In the genomic region with DNA sequence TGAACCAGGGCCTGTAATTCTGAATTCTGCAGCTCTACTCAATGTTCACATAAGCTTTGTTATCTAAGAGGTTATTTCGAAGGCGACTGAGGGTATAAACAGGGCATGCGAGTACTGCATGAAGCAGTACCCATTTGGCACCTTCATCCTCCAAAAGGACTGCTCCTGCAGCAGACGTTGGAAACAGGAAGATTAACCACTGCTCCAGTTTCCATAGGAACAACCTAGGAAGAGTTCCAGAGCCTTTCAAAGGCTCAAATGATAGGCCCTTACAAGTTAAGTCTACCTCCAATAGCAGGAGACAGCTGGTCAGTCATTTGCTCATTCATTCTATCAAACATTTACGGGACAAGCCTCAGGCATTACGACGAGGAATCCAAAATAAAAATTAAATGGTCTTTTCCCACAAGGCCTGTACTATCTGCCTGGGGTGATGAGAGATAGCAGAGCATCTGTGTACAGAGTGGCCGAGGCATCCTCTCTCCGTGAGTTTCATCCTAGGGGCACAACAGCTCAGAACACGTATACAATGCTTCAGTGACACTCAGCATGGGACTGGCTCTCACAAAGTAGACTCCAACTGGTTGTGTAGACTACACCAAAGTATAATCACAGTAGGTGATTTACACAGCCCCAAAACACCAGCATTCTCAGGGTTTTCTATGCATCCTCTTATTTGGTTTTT, we compare ENCODE assay signal across 34 mouse cellular contexts. TPM values are rescaled to one million over a fixed set of nuclear protein-coding genes. Genes with fewer than 3 reads are reported as not detected.
DNase-seq lines count a peak whose midpoint lies in the region; ATAC-seq and TF ChIP-seq lines count a peak whose summit lies in the region.
"Had no signal": no experiment of that assay in that cellular context is flagged by ENCODE, and none has a peak within 500 bp of the region (broad histone marks: within the 10 kb centered on the region; RNA-seq: fewer than 3 reads in every experiment).

No protein-coding gene starts in this region.

- no peaks in the 10 kb centered on the region for H3K9me3 ChIP-seq in hindbrain, embryonic 14.5 days (ENCODE audit: control insufficient read depth, low read length)
- no peaks in the 10 kb centered on the region for H3K9me3 ChIP-seq in hindbrain, embryonic 10.5 days
- no peaks in the 10 kb centered on the region for H3K9me3 ChIP-seq in midbrain, postnatal 0 days (ENCODE audit: low read length)
- no peaks in the 10 kb centered on the region for H3K9me3 ChIP-seq in midbrain, embryonic 14.5 days (ENCODE audit: control insufficient read depth, low read length)
- no peaks in the 10 kb centered on the region for H3K9me3 ChIP-seq in hindbrain, embryonic 16.5 days (ENCODE audit: control insufficient read depth, low read length)
- H3K9me3 ChIP-seq: embryonic facial prominence, embryonic 10.5 days; embryonic facial prominence, embryonic 15.5 days; forebrain, embryonic 12.5 days; liver, embryonic 12.5 days; midbrain, embryonic 13.5 days had no signal

- TF ChIP-seq CTCF in midbrain, postnatal 0 days (IDR thresholded peaks at IDR 0.05), result no peak

- no peak overlapping the region for H3K4me2 ChIP-seq in hindbrain, embryonic 14.5 days (replicated peaks)
- H3K4me2 ChIP-seq in midbrain, postnatal 0 days (ENCODE audit: low read depth, low read length, poor library complexity, severe bottlenecking), result no peak overlapping the region
- no peak overlapping the region for H3K4me2 ChIP-seq in midbrain, embryonic 14.5 days (ENCODE audit: low read length)
- H3K4me2 ChIP-seq in hindbrain, embryonic 16.5 days (ENCODE audit: low read length), result no peak overlapping the region
- H3K4me2 ChIP-seq: embryonic facial prominence, embryonic 15.5 days; forebrain, embryonic 12.5 days; heart, embryonic 11.5 days; liver, embryonic 12.5 days; midbrain, embryonic 13.5 days had no signal

- H3K27ac ChIP-seq in hindbrain, embryonic 14.5 days, result peak overlapping the region; percentile 48; the same call in 1 of the 2 replicates
- no peak overlapping the region for H3K27ac ChIP-seq in hindbrain, embryonic 10.5 days
- H3K27ac ChIP-seq in midbrain, postnatal 0 days (ENCODE audit: low read depth, low read length), result no peak overlapping the region
- no peak overlapping the region for H3K27ac ChIP-seq in midbrain, embryonic 14.5 days (replicated peaks; ENCODE audit: low read depth, low read length)
- no peak overlapping the region for H3K27ac ChIP-seq in hindbrain, embryonic 16.5 days (ENCODE audit: low read depth, low read length)
- H3K27ac ChIP-seq: embryonic facial prominence, embryonic 10.5 days; embryonic facial prominence, embryonic 15.5 days; forebrain, embryonic 12.5 days; kidney, postnatal 0 days; liver, embryonic 12.5 days; midbrain, embryonic 13.5 days had no signal

- H3K4me1 ChIP-seq in hindbrain, embryonic 14.5 days (replicated peaks; ENCODE audit: control insufficient read depth, insufficient read depth, low read length), result no peaks in the 10 kb centered on the region
- no peaks in the 10 kb centered on the region for H3K4me1 ChIP-seq in hindbrain, embryonic 10.5 days (replicated peaks)
- no peaks in the 10 kb centered on the region for H3K4me1 ChIP-seq in midbrain, postnatal 0 days (ENCODE audit: insufficient read depth, low read length)
- no peaks in the 10 kb centered on the region for H3K4me1 ChIP-seq in midbrain, embryonic 14.5 days (ENCODE audit: control insufficient read depth, insufficient read depth, low read length)
- H3K4me1 ChIP-seq in hindbrain, embryonic 16.5 days (ENCODE audit: control insufficient read depth, insufficient read depth, low read depth, low read length), result no peaks in the 10 kb centered on the region
- H3K4me1 ChIP-seq: embryonic facial prominence, embryonic 10.5 days; embryonic facial prominence, embryonic 15.5 days; forebrain, embryonic 12.5 days; liver, embryonic 12.5 days; midbrain, embryonic 13.5 days had no signal

- H3K4me3 ChIP-seq in hindbrain, embryonic 14.5 days (replicated peaks; ENCODE audit: low read length), result no peak overlapping the region
- H3K4me3 ChIP-seq in hindbrain, embryonic 10.5 days, result no peak overlapping the region
- H3K4me3 ChIP-seq in midbrain, postnatal 0 days (ENCODE audit: low read depth, low read length), result no peak overlapping the region
- H3K4me3 ChIP-seq in midbrain, embryonic 14.5 days (replicated peaks; ENCODE audit: low read depth, low read length), result no peak overlapping the region
- no peak overlapping the region for H3K4me3 ChIP-seq in hindbrain, embryonic 16.5 days (ENCODE audit: low read length)
- H3K4me3 ChIP-seq: embryonic facial prominence, embryonic 10.5 days; embryonic facial prominence, embryonic 15.5 days; forebrain, embryonic 12.5 days; liver, embryonic 12.5 days; midbrain, embryonic 13.5 days; myocyte had no signal

- ATAC-seq in hindbrain, embryonic 14.5 days (ENCODE audit: low FRiP score), result peak; percentile 35
- 0 out of 2 replicates have a peak, but pooled peaks have one; percentile 68 for ATAC-seq in midbrain, postnatal 0 days (ENCODE audit: low FRiP score)
- no peak for ATAC-seq in midbrain, embryonic 14.5 days (ENCODE audit: low FRiP score, low TSS enrichment)
- peak; percentile 64 for ATAC-seq in hindbrain, embryonic 16.5 days
- ATAC-seq: activated CD4-positive, CD25-positive, alpha-beta regulatory T cell, adult 4 months; CD4-positive, CD25-positive, alpha-beta regulatory T cell, adult 4 months; liver, embryonic 12.5 days; liver, postnatal 0 days; midbrain, embryonic 13.5 days had no signal

- no peak for DNase-seq in hindbrain, embryonic 14.5 days (ENCODE audit: low spot score)
- DNase-seq in hindbrain, embryonic 10.5 days (ENCODE audit: low spot score), result no peak
- peak; percentile 62 for DNase-seq in midbrain, postnatal 0 days (ENCODE audit: low spot score)
- DNase-seq in midbrain, embryonic 14.5 days, result no peak
- DNase-seq in testis, postnatal 14 days (ENCODE audit: low spot score), result no peak
- no peak for DNase-seq in ovary, adult 18-20 months (ENCODE audit: low spot score)
- DNase-seq: adrenal gland, adult 2 months; adrenal gland, postnatal 36 days; cerebellum, adult 8-10 months; cerebellum, postnatal 25 days; gastrocnemius, postnatal 14 days; heart, adult 18-20 months; heart, postnatal 4 days; kidney, adult 2 months; kidney, postnatal 4 days; left cerebral cortex, postnatal 4 days; liver, postnatal 0 days; lung, postnatal 36 days; right cerebral cortex, adult 18-20 months; right cerebral cortex, postnatal 4 days; thymus, postnatal 4 days had no signal

- no peaks in the 10 kb centered on the region for H3K36me3 ChIP-seq in hindbrain, embryonic 14.5 days (replicated peaks; ENCODE audit: control insufficient read depth, insufficient read depth)
- no peaks in the 10 kb centered on the region for H3K36me3 ChIP-seq in hindbrain, embryonic 10.5 days
- no peaks in the 10 kb centered on the region for H3K36me3 ChIP-seq in midbrain, postnatal 0 days (ENCODE audit: insufficient read depth, low read length)
- no peaks in the 10 kb centered on the region for H3K36me3 ChIP-seq in midbrain, embryonic 14.5 days (ENCODE audit: control insufficient read depth, insufficient read depth, low read length)
- H3K36me3 ChIP-seq in hindbrain, embryonic 16.5 days (ENCODE audit: control insufficient read depth, insufficient read depth, low read length), result no peaks in the 10 kb centered on the region
- H3K36me3 ChIP-seq: embryonic facial prominence, embryonic 10.5 days; embryonic facial prominence, embryonic 15.5 days; forebrain, embryonic 12.5 days; liver, embryonic 12.5 days; midbrain, embryonic 13.5 days had no signal

- H3K27me3 ChIP-seq in hindbrain, embryonic 14.5 days (ENCODE audit: control insufficient read depth, insufficient read depth, low read length), result no peaks in the 10 kb centered on the region
- H3K27me3 ChIP-seq in hindbrain, embryonic 10.5 days (ENCODE audit: insufficient read depth, poor library complexity, severe bottlenecking), result no peaks in the 10 kb centered on the region
- no peaks in the 10 kb centered on the region for H3K27me3 ChIP-seq in midbrain, postnatal 0 days (ENCODE audit: insufficient read depth, low read length)
- no peaks in the 10 kb centered on the region for H3K27me3 ChIP-seq in midbrain, embryonic 14.5 days (ENCODE audit: control insufficient read depth, insufficient read depth, low read length)
- no peaks in the 10 kb centered on the region for H3K27me3 ChIP-seq in hindbrain, embryonic 16.5 days (replicated peaks; ENCODE audit: control insufficient read depth, insufficient read depth, low read length)
- H3K27me3 ChIP-seq: embryonic facial prominence, embryonic 15.5 days; forebrain, embryonic 12.5 days; liver, embryonic 12.5 days; midbrain, embryonic 13.5 days had no signal

- 66% methylated on average over 10 of the region's 10 CpGs for WGBS in hindbrain, embryonic 14.5 days
- 81% methylated on average over 10 of the region's 10 CpGs for WGBS in hindbrain, embryonic 10.5 days
- WGBS in midbrain, postnatal 0 days, result 59% methylated on average over 10 of the region's 10 CpGs
- 73% methylated on average over 10 of the region's 10 CpGs for WGBS in midbrain, embryonic 14.5 days
- 64% methylated on average over 10 of the region's 10 CpGs for WGBS in hindbrain, embryonic 16.5 days

- H3K9ac ChIP-seq in hindbrain, embryonic 14.5 days, result no peak overlapping the region
- no peak overlapping the region for H3K9ac ChIP-seq in midbrain, postnatal 0 days (replicated peaks; ENCODE audit: low read length, poor library complexity, severe bottlenecking)
- no peak overlapping the region for H3K9ac ChIP-seq in midbrain, embryonic 14.5 days (replicated peaks; ENCODE audit: low read length)
- H3K9ac ChIP-seq in hindbrain, embryonic 16.5 days (ENCODE audit: low read depth, low read length), result no peak overlapping the region
- H3K9ac ChIP-seq: embryonic facial prominence, embryonic 15.5 days; forebrain, embryonic 12.5 days; liver, embryonic 12.5 days; liver, postnatal 0 days; midbrain, embryonic 13.5 days had no signal

RNA-seq across cellular contexts. Expression of a gene that starts 8.4 kb away (rescaled TPM):
- polyA plus RNA-seq in hindbrain, embryonic 14.5 days (2014; fragmentation: Nextera tagmentation; extraction: Ambion mirVana), result 0.55 and 0.70 TPM in 2 replicates
- polyA plus RNA-seq in hindbrain, embryonic 10.5 days (2016; fragmentation: Nextera tagmentation; extraction: Ambion mirVana), result not detected in 2 replicates
- total RNA-seq in midbrain, postnatal 0 days (2014; rRNA removed), result 0.52 and 1.2 TPM in 2 replicates
- polyA plus RNA-seq in midbrain, postnatal 0 days (2015; fragmentation: Nextera tagmentation; extraction: Ambion mirVana), result 0.52 and 0.72 TPM in 2 replicates
- polyA plus RNA-seq in midbrain, embryonic 14.5 days (2014; fragmentation: Nextera tagmentation; extraction: Ambion mirVana), result not detected in 2 replicates
- 2.5 and 3.1 TPM in 2 replicates for polyA plus RNA-seq in hindbrain, embryonic 16.5 days (2015; fragmentation: Nextera tagmentation; extraction: Ambion mirVana)
- total RNA-seq: left cerebral cortex, postnatal 4 days; megakaryocyte, adult 5-6 weeks; neutrophil, adult 5-6 weeks had no signal
- polyA plus RNA-seq: forebrain, embryonic 12.5 days; liver, embryonic 12.5 days; midbrain, embryonic 13.5 days had no signal
